Mouse (Mus musculus): ENCODE data around the gene Qtrt1. TPM values are rescaled to one million over a fixed set of nuclear protein-coding genes. Genes with fewer than 3 reads are reported as not detected.

Gene Qtrt1
- polyA plus RNA-seq (2012; rRNA removed): 38.7 and 63.6 TPM in 2 replicates

DNA sequence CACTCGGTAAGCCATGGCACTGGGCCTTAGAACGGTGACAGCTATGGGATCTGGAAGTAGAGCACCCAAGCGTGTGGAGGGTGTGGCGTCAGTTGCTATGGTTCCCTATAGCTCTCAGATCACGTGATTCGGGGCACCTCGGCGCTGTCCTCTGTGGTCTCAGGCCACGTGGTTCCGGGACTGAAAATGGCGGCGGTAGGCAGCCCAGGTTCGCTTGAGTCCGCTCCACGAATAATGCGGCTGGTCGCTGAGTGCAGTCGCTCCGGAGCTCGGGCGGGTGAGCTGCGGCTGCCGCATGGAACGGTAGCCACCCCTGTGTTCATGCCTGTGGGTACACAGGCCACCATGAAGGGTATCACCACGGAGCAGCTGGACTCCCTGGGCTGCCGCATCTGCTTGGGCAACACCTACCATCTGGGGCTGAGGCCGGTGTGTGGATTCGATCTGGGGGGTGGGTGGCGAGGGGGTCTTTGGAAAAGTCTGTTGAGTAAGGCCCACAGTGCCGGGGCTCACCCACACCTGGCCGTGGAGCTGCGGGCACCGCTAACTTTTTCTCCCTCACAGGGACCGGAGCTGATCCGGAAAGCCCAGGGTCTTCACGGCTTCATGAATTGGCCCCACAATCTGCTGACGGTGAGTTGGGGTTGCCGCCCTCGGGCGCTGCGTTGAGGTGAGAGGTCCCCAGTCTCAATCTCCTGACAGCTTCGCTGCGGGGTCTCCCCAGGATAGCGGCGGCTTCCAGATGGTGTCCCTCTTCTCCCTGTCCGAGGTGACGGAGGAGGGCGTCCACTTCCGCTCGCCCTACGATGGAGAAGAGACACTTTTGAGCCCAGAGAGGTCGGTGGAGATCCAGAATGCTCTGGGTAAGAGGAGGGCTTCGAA is at the start of gene Qtrt1:
TSS of gene Qtrt1 (plus strand) at position 169 of the 882 bp plus-strand sequence.
- WGBS: 2% methylated on average over 53 of the region's 53 CpGs
- peak within 1 kb of the TSS; percentile 68 for H3K4me3 ChIP-seq (ENCODE audit: extremely low read depth, insufficient read depth, insufficient read length)
- H3K27ac ChIP-seq (ENCODE audit: insufficient read depth, low read length): no peak within 1 kb of the TSS
- DNase-seq (ENCODE audit: low read depth in 1 of 2, low spot score in 2 of 2): peak; percentile 80 to 84
- 0 out of 2 replicates have a peak, but pooled peaks cover 1% of the 10 kb centered on the region for H3K36me3 ChIP-seq (ENCODE audit: control insufficient read depth, insufficient read depth, low read length)
- H3K27me3 ChIP-seq (ENCODE audit: control insufficient read depth, insufficient read depth, low read length): no peaks in the 10 kb centered on the region
- peaks cover 5% of the 10 kb centered on the region; the same call in 1 of the 2 replicates for H3K4me1 ChIP-seq (ENCODE audit: control insufficient read depth, insufficient read depth, insufficient read length)
- peak; percentile 49 for TF ChIP-seq POLR2A (IDR thresholded peaks at IDR 0.05; ENCODE audit: low read depth, low read length)
- no peak for TF ChIP-seq CTCF (IDR thresholded peaks at IDR 0.05; ENCODE audit: extremely low read depth, insufficient read depth, insufficient read length, insufficient replicate concordance)

- DNase-seq (ENCODE audit: low read depth in 1 of 2, low spot score in 2 of 2): peak; percentile 71 to 79
- Histone ChIP-seq H3K4me3 (ENCODE audit: extremely low read depth, insufficient read depth, insufficient read length) (peak overlapping the region; percentile 57), H3K27ac (ENCODE audit: insufficient read depth, low read length) (peak overlapping the region; percentile 89), H3K4me1 (ENCODE audit: control insufficient read depth, insufficient read depth, insufficient read length) (0 out of 2 replicates have a peak, but pooled peaks cover 2% of the 10 kb centered on the region), H3K36me3 (ENCODE audit: control insufficient read depth, insufficient read depth, low read length) (no peaks in the 10 kb centered on the region), H3K27me3 (ENCODE audit: control insufficient read depth, insufficient read depth, low read length) (no peaks in the 10 kb centered on the region)
- 23% methylated on average over 14 of the region's 14 CpGs for WGBS
- no peak for TF ChIP-seq POLR2A (IDR thresholded peaks at IDR 0.05; ENCODE audit: low read depth, low read length)
- TF ChIP-seq CTCF (IDR thresholded peaks at IDR 0.05; ENCODE audit: extremely low read depth, insufficient read depth, insufficient read length, insufficient replicate concordance): peak; percentile 29; the same call in 1 of the 2 replicates
Observed at GRCm38 (mm10) chr9:21366541-21367220, 45.0 kb upstream of the Qtrt1 start.

- peak within 1 kb of the TSS; percentile 99 for H3K4me3 ChIP-seq (ENCODE audit: extremely low read depth, insufficient read depth, insufficient read length)
- peak within 1 kb of the TSS; percentile 89 for H3K27ac ChIP-seq (ENCODE audit: insufficient read depth, low read length)
- H3K4me1 ChIP-seq (ENCODE audit: control insufficient read depth, insufficient read depth, insufficient read length): 0 out of 2 replicates have a peak, but pooled peaks cover 2% of the 10 kb centered on the region
- WGBS: under 1% methylated on average over 66 of the region's 66 CpGs
- TF ChIP-seq CTCF (IDR thresholded peaks at IDR 0.05; ENCODE audit: extremely low read depth, insufficient read depth, insufficient read length, insufficient replicate concordance): no peak
- TF ChIP-seq POLR2A (IDR thresholded peaks at IDR 0.05; ENCODE audit: low read depth, low read length): no peak
- no peaks in the 10 kb centered on the region for H3K36me3 ChIP-seq (ENCODE audit: control insufficient read depth, insufficient read depth, low read length)
- DNase-seq (ENCODE audit: low read depth in 1 of 2, low spot score in 2 of 2): peak; percentile 99 to 100
- no peaks in the 10 kb centered on the region for H3K27me3 ChIP-seq (ENCODE audit: control insufficient read depth, insufficient read depth, low read length)
Observed at GRCm38 (mm10) chr9:21367357-21368111, 44.1 kb upstream of the Qtrt1 start, which contains the start of gene Ilf3. Gene Ilf3, plus strand, starts transcription at chr9:21367871.

- TF ChIP-seq POLR2A (IDR thresholded peaks at IDR 0.05; ENCODE audit: low read depth, low read length) (no peak), CTCF (IDR thresholded peaks at IDR 0.05; ENCODE audit: extremely low read depth, insufficient read depth, insufficient read length, insufficient replicate concordance) (no peak)
- Histone ChIP-seq H3K27me3 (ENCODE audit: control insufficient read depth, insufficient read depth, low read length) (no peaks in the 10 kb centered on the region), H3K36me3 (ENCODE audit: control insufficient read depth, insufficient read depth, low read length) (no peaks in the 10 kb centered on the region), H3K4me3 (ENCODE audit: extremely low read depth, insufficient read depth, insufficient read length) (peak overlapping the region; percentile 99), H3K27ac (ENCODE audit: insufficient read depth, low read length) (peak overlapping the region; percentile 82), H3K4me1 (ENCODE audit: control insufficient read depth, insufficient read depth, insufficient read length) (0 out of 2 replicates have a peak, but pooled peaks cover 2% of the 10 kb centered on the region)
- peak; percentile 63 to 67 for DNase-seq (ENCODE audit: low read depth in 1 of 2, low spot score in 2 of 2)
- under 1% methylated on average over 38 of the region's 38 CpGs for WGBS
Observed at GRCm38 (mm10) chr9:21368131-21368584, 43.5 kb upstream of the Qtrt1 start.

DNA sequence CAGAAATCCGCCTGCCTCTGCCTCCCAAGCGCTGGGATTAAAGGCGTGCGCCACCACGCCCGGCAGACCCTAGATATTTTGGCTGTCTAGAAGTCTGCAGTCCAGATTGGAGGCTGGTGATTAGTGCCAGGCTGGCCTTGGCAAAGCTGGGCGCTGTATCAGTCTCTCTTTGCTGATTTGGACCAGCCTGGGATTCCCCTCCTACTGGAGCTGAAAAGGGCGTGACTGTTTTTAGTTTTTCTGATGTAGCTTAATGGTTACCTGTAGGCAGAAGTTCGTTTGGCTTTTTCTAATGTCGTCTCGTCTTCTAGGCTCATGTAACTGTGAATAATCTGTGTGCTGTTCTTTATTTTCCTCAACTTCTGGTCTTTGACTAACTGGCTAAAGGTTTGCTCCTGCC is 42.6 kb upstream of the Qtrt1 start:
- Histone ChIP-seq H3K4me3 (ENCODE audit: extremely low read depth, insufficient read depth, insufficient read length) (no peak overlapping the region), H3K4me1 (ENCODE audit: control insufficient read depth, insufficient read depth, insufficient read length) (0 out of 2 replicates have a peak, but pooled peaks cover 2% of the 10 kb centered on the region)

DNA sequence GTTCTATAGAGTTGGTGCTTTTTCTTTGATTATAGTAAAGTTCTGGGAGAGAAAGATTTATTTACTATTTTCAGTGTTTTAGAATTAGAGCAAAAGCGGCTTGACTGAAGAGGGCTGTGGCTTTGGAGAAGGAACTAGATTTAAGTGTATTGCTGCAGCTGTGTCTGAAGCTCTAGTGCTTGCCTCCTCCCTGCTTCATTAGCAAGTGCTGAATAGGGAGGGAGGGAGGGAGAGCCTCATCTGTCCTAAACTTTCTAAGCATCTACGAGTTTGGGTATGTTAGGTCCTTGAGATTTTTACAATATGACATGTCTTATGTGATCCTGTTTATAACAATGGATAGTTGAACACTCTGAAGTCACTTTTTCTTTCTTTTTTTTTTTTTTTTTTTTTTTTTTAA is 40.8 kb upstream of the Qtrt1 start:
- DNase-seq (ENCODE audit: low read depth in 1 of 2, low spot score in 2 of 2): no peak
- 47% methylated on average over 2 of the region's 2 CpGs for WGBS
- Histone ChIP-seq H3K27ac (ENCODE audit: insufficient read depth, low read length) (no peak overlapping the region), H3K4me1 (ENCODE audit: control insufficient read depth, insufficient read depth, insufficient read length) (0 out of 2 replicates have a peak, but pooled peaks cover 2% of the 10 kb centered on the region), H3K4me3 (ENCODE audit: extremely low read depth, insufficient read depth, insufficient read length) (no peak overlapping the region), H3K36me3 (ENCODE audit: control insufficient read depth, insufficient read depth, low read length) (no peaks in the 10 kb centered on the region), H3K27me3 (ENCODE audit: control insufficient read depth, insufficient read depth, low read length) (no peaks in the 10 kb centered on the region)
- no peak for TF ChIP-seq POLR2A (IDR thresholded peaks at IDR 0.05; ENCODE audit: low read depth, low read length)
- no peak for TF ChIP-seq CTCF (IDR thresholded peaks at IDR 0.05; ENCODE audit: extremely low read depth, insufficient read depth, insufficient read length, insufficient replicate concordance)

More for the DNA sequence above, 42.6 kb upstream of the Qtrt1 start:
- no peaks in the 10 kb centered on the region for H3K36me3 ChIP-seq (ENCODE audit: control insufficient read depth, insufficient read depth, low read length)
- 36% methylated on average over 11 of the region's 11 CpGs for WGBS
- no peak overlapping the region for H3K27ac ChIP-seq (ENCODE audit: insufficient read depth, low read length)
- TF ChIP-seq CTCF (IDR thresholded peaks at IDR 0.05; ENCODE audit: extremely low read depth, insufficient read depth, insufficient read length, insufficient replicate concordance) (no peak), POLR2A (IDR thresholded peaks at IDR 0.05; ENCODE audit: low read depth, low read length) (no peak)
- no peaks in the 10 kb centered on the region for H3K27me3 ChIP-seq (ENCODE audit: control insufficient read depth, insufficient read depth, low read length)
- no peak for DNase-seq (ENCODE audit: low read depth in 1 of 2, low spot score in 2 of 2)
